9 mouse cellular contexts compared by ENCODE assay signal in the genomic region with DNA sequence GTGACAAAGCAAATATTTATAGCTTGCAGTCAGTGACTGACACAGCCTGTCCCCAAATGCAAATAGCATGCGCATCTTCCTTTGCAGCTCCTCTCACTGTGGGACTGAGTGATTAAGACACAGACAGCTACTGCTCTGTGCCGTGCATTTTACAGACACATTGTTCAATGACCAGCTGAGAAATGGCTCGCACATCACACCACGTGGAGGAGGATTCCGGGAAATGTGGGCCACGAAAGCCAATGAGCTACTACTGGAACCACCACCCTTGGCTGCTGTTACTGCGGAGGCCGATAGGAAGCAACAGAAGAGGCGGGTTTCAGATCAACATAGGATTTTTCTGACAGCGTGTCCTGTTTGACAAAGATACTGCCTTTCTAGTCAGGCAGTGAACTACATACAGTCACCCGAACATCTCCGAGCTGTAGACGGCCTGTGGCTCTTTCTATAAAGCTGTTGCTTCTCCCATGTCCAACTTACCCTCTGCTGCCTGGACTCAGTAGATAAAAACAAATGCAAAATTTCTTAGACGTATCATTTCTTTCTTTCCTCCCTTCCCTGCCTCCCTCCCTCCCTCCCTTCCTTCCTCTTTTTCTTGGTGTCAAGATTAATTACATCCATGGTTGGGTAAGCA. TPM values are rescaled to one million over a fixed set of nuclear protein-coding genes. Genes with fewer than 3 reads are reported as not detected.
DNase-seq lines count a peak whose midpoint lies in the region; ATAC-seq and TF ChIP-seq lines count a peak whose summit lies in the region.
"Had no signal": no experiment of that assay in that cellular context is flagged by ENCODE, and none has a peak within 500 bp of the region (broad histone marks: within the 10 kb centered on the region; RNA-seq: fewer than 3 reads in every experiment).

No protein-coding gene starts in this region.

- H3K9ac ChIP-seq in heart, embryonic 12.5 days, result no peak overlapping the region
- no peak overlapping the region for H3K9ac ChIP-seq in midbrain, embryonic 14.5 days (replicated peaks; ENCODE audit: low read length)
- H3K9ac ChIP-seq in kidney, embryonic 14.5 days (ENCODE audit: low read depth, low read length), result no peak overlapping the region

- H3K36me3 ChIP-seq in thymus, adult 2 months (ENCODE audit: control insufficient read depth, insufficient read depth, low read length), result no peaks in the 10 kb centered on the region
- H3K36me3 ChIP-seq in heart, embryonic 12.5 days, result peaks cover 34% of the 10 kb centered on the region
- peaks cover 25% of the 10 kb centered on the region for H3K36me3 ChIP-seq in midbrain, embryonic 14.5 days (ENCODE audit: control insufficient read depth, insufficient read depth, low read length)
- H3K36me3 ChIP-seq in kidney, embryonic 14.5 days (ENCODE audit: control insufficient read depth, insufficient read depth, low read length), result peaks cover 7% of the 10 kb centered on the region; the same call in 1 of the 2 replicates

- intact Hi-C loops in left cerebral cortex, adult 2 months (cut with DNase I), result loop anchor here (2.0 to 5.0 kb wide), 2 partner anchors 62 to 155 kb away; no protein-coding TSS in a partner anchor

- no peak for TF ChIP-seq POLR2A in thymus, adult 2 months (IDR thresholded peaks at IDR 0.05; ENCODE audit: control insufficient read depth, extremely low read depth, insufficient read depth, low read length, poor library complexity)

- no peak overlapping the region for H3K4me3 ChIP-seq in thymus, adult 2 months (ENCODE audit: control insufficient read depth, insufficient read depth, low read length)
- H3K4me3 ChIP-seq in heart, embryonic 12.5 days, result no peak overlapping the region
- no peak overlapping the region for H3K4me3 ChIP-seq in left cerebral cortex, adult 2 months
- H3K4me3 ChIP-seq in midbrain, embryonic 14.5 days (replicated peaks; ENCODE audit: low read depth, low read length), result no peak overlapping the region
- H3K4me3 ChIP-seq in kidney, embryonic 14.5 days (ENCODE audit: low read length), result no peak overlapping the region

- no peak overlapping the region for H3K4me2 ChIP-seq in heart, embryonic 12.5 days
- H3K4me2 ChIP-seq in midbrain, embryonic 14.5 days (ENCODE audit: low read length), result no peak overlapping the region
- no peak overlapping the region for H3K4me2 ChIP-seq in kidney, embryonic 14.5 days (replicated peaks; ENCODE audit: low read depth, low read length)

- no peak overlapping the region for H3K27ac ChIP-seq in thymus, adult 2 months (ENCODE audit: control insufficient read depth, insufficient read depth, low read length)
- H3K27ac ChIP-seq in heart, embryonic 12.5 days (ENCODE audit: poor library complexity, severe bottlenecking), result no peak overlapping the region
- H3K27ac ChIP-seq in left cerebral cortex, adult 2 months, result peak overlapping the region; percentile 50
- no peak overlapping the region for H3K27ac ChIP-seq in midbrain, embryonic 14.5 days (replicated peaks; ENCODE audit: low read depth, low read length)
- H3K27ac ChIP-seq in kidney, embryonic 14.5 days (ENCODE audit: low read depth, low read length), result no peak overlapping the region

- peak; percentile 61 for ATAC-seq in heart, embryonic 12.5 days (ENCODE audit: insufficient number of reproducible peaks, low FRiP score)
- no peak for ATAC-seq in midbrain, embryonic 14.5 days (ENCODE audit: low FRiP score, low TSS enrichment)
- no peak for ATAC-seq in kidney, embryonic 14.5 days (ENCODE audit: low FRiP score, low TSS enrichment)
- ATAC-seq: Patski had no signal

- TF ChIP-seq CTCF in thymus, adult 2 months (IDR thresholded peaks at IDR 0.05; ENCODE audit: borderline replicate concordance, control insufficient read depth, extremely low read depth, insufficient read depth, low read length, poor library complexity), result no peak
- TF ChIP-seq CTCF in left cerebral cortex, adult 2 months (IDR thresholded peaks at IDR 0.05), result peak; percentile 4

- peak; percentile 31 for DNase-seq in thymus, postnatal 4 days
- no peak for DNase-seq in thymus, adult 2 months
- DNase-seq in left cerebral cortex, adult 2 months (ENCODE audit: extremely low spot score in 1 of 2, low spot score in 2 of 2), result peak; percentile 55 to 61
- peak; percentile 49 for DNase-seq in midbrain, embryonic 14.5 days
- DNase-seq in embryo, embryonic 10 days (ENCODE audit: low spot score), result no peak
- no peak for DNase-seq in ovary, postnatal 36 days (ENCODE audit: low spot score)

- no peaks in the 10 kb centered on the region for H3K27me3 ChIP-seq in thymus, adult 2 months (ENCODE audit: control insufficient read depth, insufficient read depth, low read length)
- no peaks in the 10 kb centered on the region for H3K27me3 ChIP-seq in heart, embryonic 12.5 days (replicated peaks)
- no peaks in the 10 kb centered on the region for H3K27me3 ChIP-seq in midbrain, embryonic 14.5 days (ENCODE audit: control insufficient read depth, insufficient read depth, low read length)
- H3K27me3 ChIP-seq in kidney, embryonic 14.5 days (ENCODE audit: control insufficient read depth, insufficient read depth, low read length), result no peaks in the 10 kb centered on the region
- H3K27me3 ChIP-seq: Patski had no signal

- 41% methylated on average over 14 of the region's 14 CpGs for WGBS in thymus, adult 2 months
- WGBS in heart, embryonic 12.5 days, result 64% methylated on average over 14 of the region's 14 CpGs
- WGBS in midbrain, embryonic 14.5 days, result 49% methylated on average over 14 of the region's 14 CpGs
- WGBS in kidney, embryonic 14.5 days, result 54% methylated on average over 14 of the region's 14 CpGs

- H3K9me3 ChIP-seq in heart, embryonic 12.5 days (replicated peaks), result no peaks in the 10 kb centered on the region
- no peaks in the 10 kb centered on the region for H3K9me3 ChIP-seq in midbrain, embryonic 14.5 days (ENCODE audit: control insufficient read depth, low read length)
- no peaks in the 10 kb centered on the region for H3K9me3 ChIP-seq in kidney, embryonic 14.5 days (ENCODE audit: control insufficient read depth, low read length)

- peaks cover 10% of the 10 kb centered on the region for H3K4me1 ChIP-seq in thymus, adult 2 months (replicated peaks; ENCODE audit: control insufficient read depth, insufficient read depth, low read length)
- peaks cover 5% of the 10 kb centered on the region for H3K4me1 ChIP-seq in heart, embryonic 12.5 days (replicated peaks)
- 0 out of 2 replicates have a peak, but pooled peaks cover 3% of the 10 kb centered on the region for H3K4me1 ChIP-seq in midbrain, embryonic 14.5 days (ENCODE audit: control insufficient read depth, insufficient read depth, low read length)
- peaks cover 5% of the 10 kb centered on the region; the same call in 1 of the 2 replicates for H3K4me1 ChIP-seq in kidney, embryonic 14.5 days (ENCODE audit: control insufficient read depth, insufficient read depth, low read length)

RNA-seq across cellular contexts. Expression of gene Katnal1, which starts 31.9 kb away (rescaled TPM):
- polyA plus RNA-seq in thymus, adult 2 months (2012; rRNA removed), result 5.6 and 6.3 TPM in 2 replicates
- polyA plus RNA-seq in heart, embryonic 12.5 days (2016; fragmentation: Nextera tagmentation; extraction: Ambion mirVana), result 17.1 and 19.2 TPM in 2 replicates
- total RNA-seq in left cerebral cortex, adult 2 months (2021), result 10 to 100 TPM; 76.6 to 78.1 TPM
- polyA plus RNA-seq in midbrain, embryonic 14.5 days (2014; fragmentation: Nextera tagmentation; extraction: Ambion mirVana), result 30.9 and 42.8 TPM in 2 replicates
- 7.7 and 13.3 TPM in 2 replicates for polyA plus RNA-seq in kidney, embryonic 14.5 days (2014; fragmentation: Nextera tagmentation; extraction: Ambion mirVana)

Comparison
In these comparisons a context has a peak if more than half of its experiments do, and no peak if none do; other contexts are left out.
1. DNase-seq: peak in thymus, postnatal 4 days (single experiment), left cerebral cortex, adult 2 months (2 of 2) and midbrain, embryonic 14.5 days (single experiment); none in thymus, adult 2 months (single experiment), embryo, embryonic 10 days (single experiment) and ovary, postnatal 36 days (single experiment).